In genomic region chr19:53890781-53891251, GRCm38 (mm10) we compare ENCODE assay signal across 10 mouse cellular contexts. TPM values are rescaled to one million over a fixed set of nuclear protein-coding genes. Genes with fewer than 3 reads are reported as not detected.
DNase-seq lines count a peak whose midpoint lies in the region; ATAC-seq and TF ChIP-seq lines count a peak whose summit lies in the region.
"Had no signal": no experiment of that assay in that cellular context is flagged by ENCODE, and none has a peak within 500 bp of the region (broad histone marks: within the 10 kb centered on the region; RNA-seq: fewer than 3 reads in every experiment).

No protein-coding gene starts in this region.

- no peak for ATAC-seq in heart, embryonic 12.5 days (ENCODE audit: insufficient number of reproducible peaks, low FRiP score)
- no peak for ATAC-seq in megakaryocyte progenitor cell, adult 5-6 weeks (replicated peaks; ENCODE audit: poor library complexity)

- no peaks in the 10 kb centered on the region for H3K9me3 ChIP-seq in heart, embryonic 12.5 days (replicated peaks)

- peaks cover 5% of the 10 kb centered on the region for H3K4me1 ChIP-seq in heart, adult 2 months (ENCODE audit: control insufficient read depth, insufficient read depth, low read length)
- H3K4me1 ChIP-seq in heart, embryonic 12.5 days (replicated peaks) = peaks cover 38% of the 10 kb centered on the region
- peaks cover 52% of the 10 kb centered on the region for H3K4me1 ChIP-seq in liver, adult 2 months (ENCODE audit: control insufficient read depth, insufficient read depth, low read length)

- WGBS in heart, adult 2 months = 38% methylated on average over 5 of the region's 5 CpGs
- 54% methylated on average over 5 of the region's 5 CpGs for WGBS in heart, embryonic 12.5 days
- WGBS in liver, adult 2 months = 79% methylated on average over 5 of the region's 5 CpGs

- H3K4me3 ChIP-seq in heart, adult 2 months = no peak overlapping the region
- no peak overlapping the region for H3K4me3 ChIP-seq in heart, embryonic 12.5 days
- no peak overlapping the region for H3K4me3 ChIP-seq in liver, adult 2 months (ENCODE audit: insufficient read depth, low read depth, low read length)

- no peak overlapping the region for H3K4me2 ChIP-seq in heart, embryonic 12.5 days

- no peaks in the 10 kb centered on the region for H3K36me3 ChIP-seq in heart, adult 2 months (ENCODE audit: control insufficient read depth, insufficient read depth, low read length)
- H3K36me3 ChIP-seq in heart, embryonic 12.5 days = no peaks in the 10 kb centered on the region
- no peaks in the 10 kb centered on the region for H3K36me3 ChIP-seq in liver, adult 2 months (ENCODE audit: control insufficient read depth, insufficient read depth, low read length)

- TF ChIP-seq POLR2A in heart, adult 2 months (IDR thresholded peaks at IDR 0.05; ENCODE audit: insufficient read depth, low read depth, low read length) = no peak
- TF ChIP-seq POLR2A in liver, adult 2 months (IDR thresholded peaks at IDR 0.05; ENCODE audit: extremely low read depth, insufficient read depth, low read length) = no peak

- no peaks in the 10 kb centered on the region for H3K27me3 ChIP-seq in heart, adult 2 months (ENCODE audit: control insufficient read depth, insufficient read depth, low read length)
- no peaks in the 10 kb centered on the region for H3K27me3 ChIP-seq in heart, embryonic 12.5 days (replicated peaks)
- no peaks in the 10 kb centered on the region for H3K27me3 ChIP-seq in liver, adult 2 months (ENCODE audit: control insufficient read depth, insufficient read depth, low read length)
- H3K27me3 ChIP-seq: CH12.LX had no signal

- DNase-seq in heart, adult 2 months = peak in 1 of 2 experiments; percentile 66
- peak; percentile 48 for DNase-seq in c-Kit-negative CD71-positive TER-119-positive erythroid progenitor cells, embryonic 14.5 days (ENCODE audit: low read depth, low spot score)
- DNase-seq in liver, adult 2 months (ENCODE audit: extremely low read depth, low read depth, low spot score) = no peak
- DNase-seq in spleen, postnatal 4 days (ENCODE audit: low spot score in 2 of 2) = peak; percentile 60 to 75
- no peak for DNase-seq in cerebellum, adult 9-11 months
- no peak for DNase-seq in gastrocnemius, postnatal 10 days
- DNase-seq: embryo, embryonic 11 days had no signal

- no peak overlapping the region for H3K9ac ChIP-seq in heart, adult 2 months (ENCODE audit: low read depth, low read length)
- no peak overlapping the region for H3K9ac ChIP-seq in heart, embryonic 12.5 days
- H3K9ac ChIP-seq in liver, adult 2 months (ENCODE audit: low read depth, low read length) = no peak overlapping the region

- TF ChIP-seq CTCF in heart, adult 2 months (IDR thresholded peaks at IDR 0.05) = peak; percentile 35
- TF ChIP-seq CTCF in liver, adult 2 months (IDR thresholded peaks at IDR 0.05; ENCODE audit: low read depth, low read length) = no peak

- no peaks in the 10 kb centered on the region for H3K79me2 ChIP-seq in heart, adult 2 months (replicated peaks; ENCODE audit: control insufficient read depth, insufficient read depth, low read length)
- no peaks in the 10 kb centered on the region for H3K79me2 ChIP-seq in liver, adult 2 months (ENCODE audit: control insufficient read depth, insufficient read depth, low read length)

- intact Hi-C loops in heart, adult 2 months (cut with DNase I) = no loop called here

- 0 out of 2 replicates have a peak, but pooled peaks have one; percentile 25 for TF ChIP-seq EP300 in heart, adult 2 months (IDR thresholded peaks at IDR 0.05; ENCODE audit: insufficient read depth, low read depth, low read length)

- H3K27ac ChIP-seq in heart, adult 2 months = 0 out of 2 replicates have a peak overlapping the region, but pooled peaks have one; percentile 3
- no peak overlapping the region for H3K27ac ChIP-seq in heart, embryonic 12.5 days (ENCODE audit: poor library complexity, severe bottlenecking)
- H3K27ac ChIP-seq in liver, adult 2 months (replicated peaks; ENCODE audit: insufficient read depth, low read depth, low read length) = peak overlapping the region; percentile 94

RNA-seq across cellular contexts. Expression of gene Pdcd4, which starts 1.2 kb away (rescaled TPM):
- total RNA-seq in heart, adult 2 months (2021) = 10 to 100 TPM; 21.1 to 22.9 TPM
- 4.2 and 8.0 TPM in 2 replicates for polyA plus RNA-seq in heart, adult 2 months (2012; rRNA removed)
- 41.6 and 43.4 TPM in 2 replicates for polyA plus RNA-seq in heart, embryonic 12.5 days (2016; fragmentation: Nextera tagmentation; extraction: Ambion mirVana)
- 89.5 and 92.5 TPM in 2 replicates for total RNA-seq in liver, adult 2 months (2014; rRNA removed)
- 16.4 and 17.8 TPM in 2 replicates for polyA plus RNA-seq in liver, adult 2 months (2012; rRNA removed)
- 295 and 305 TPM in 2 replicates for total RNA-seq in megakaryocyte progenitor cell, adult 5-6 weeks (2015)
- 358 and 441 TPM in 2 replicates for total RNA-seq in megakaryocyte progenitor cell, adult 5-6 weeks (2017)
- total RNA-seq in gastrocnemius, postnatal 10 days (2021) = 10 to 100 TPM; 27.6 to 32.3 TPM

RNA-seq across cellular contexts. Expression of gene Shoc2, which starts 53.3 kb away (rescaled TPM):
- total RNA-seq in heart, adult 2 months (2021) = 10 to 100 TPM; 25.4 to 26.1 TPM
- polyA plus RNA-seq in heart, adult 2 months (2012; rRNA removed) = 12.3 and 34.2 TPM in 2 replicates
- 46.1 and 46.7 TPM in 2 replicates for polyA plus RNA-seq in heart, embryonic 12.5 days (2016; fragmentation: Nextera tagmentation; extraction: Ambion mirVana)
- 21.8 and 24.1 TPM in 2 replicates for total RNA-seq in liver, adult 2 months (2014; rRNA removed)
- polyA plus RNA-seq in liver, adult 2 months (2012; rRNA removed) = 8.5 and 9.7 TPM in 2 replicates
- total RNA-seq in megakaryocyte progenitor cell, adult 5-6 weeks (2015) = 47.0 and 55.1 TPM in 2 replicates
- total RNA-seq in megakaryocyte progenitor cell, adult 5-6 weeks (2017) = 43.3 and 44.2 TPM in 2 replicates
- total RNA-seq in gastrocnemius, postnatal 10 days (2021) = 10 to 100 TPM; 25.2 to 29.8 TPM

RNA-seq across cellular contexts. Expression of gene Bbip1, which starts 53.6 kb away (rescaled TPM):
- total RNA-seq in heart, adult 2 months (2021) = 10 to 100 TPM; 34.5 to 35.4 TPM
- polyA plus RNA-seq in heart, adult 2 months (2012; rRNA removed) = 12.4 and 26.1 TPM in 2 replicates
- polyA plus RNA-seq in heart, embryonic 12.5 days (2016; fragmentation: Nextera tagmentation; extraction: Ambion mirVana) = 57.0 and 58.3 TPM in 2 replicates
- 18.7 and 19.7 TPM in 2 replicates for total RNA-seq in liver, adult 2 months (2014; rRNA removed)
- polyA plus RNA-seq in liver, adult 2 months (2012; rRNA removed) = 3.0 and 3.8 TPM in 2 replicates
- 72.9 and 88.8 TPM in 2 replicates for total RNA-seq in megakaryocyte progenitor cell, adult 5-6 weeks (2015)
- total RNA-seq in megakaryocyte progenitor cell, adult 5-6 weeks (2017) = 36.2 and 55.0 TPM in 2 replicates
- total RNA-seq in gastrocnemius, postnatal 10 days (2021) = 10 to 100 TPM; 41.6 to 45.5 TPM

Comparison
In these comparisons a context has a peak if more than half of its experiments do, and no peak if none do; other contexts are left out.
1. DNase-seq: peak in c-Kit-negative CD71-positive TER-119-positive erythroid progenitor cells, embryonic 14.5 days (single experiment) and spleen, postnatal 4 days (2 of 2); none in liver, adult 2 months (single experiment), cerebellum, adult 9-11 months (single experiment) and gastrocnemius, postnatal 10 days (single experiment).